Mouse (Mus musculus): ENCODE data around the gene Slc48a1. TPM values are rescaled to one million over a fixed set of nuclear protein-coding genes. Genes with fewer than 3 reads are reported as not detected.
A peak's percentile ranks its signal among the peaks of the same experiment; 100 is the strongest.

Gene Slc48a1
- total RNA-seq, 2 experiments from 2014 or later = 45.0 to 48.7 TPM

DNA sequence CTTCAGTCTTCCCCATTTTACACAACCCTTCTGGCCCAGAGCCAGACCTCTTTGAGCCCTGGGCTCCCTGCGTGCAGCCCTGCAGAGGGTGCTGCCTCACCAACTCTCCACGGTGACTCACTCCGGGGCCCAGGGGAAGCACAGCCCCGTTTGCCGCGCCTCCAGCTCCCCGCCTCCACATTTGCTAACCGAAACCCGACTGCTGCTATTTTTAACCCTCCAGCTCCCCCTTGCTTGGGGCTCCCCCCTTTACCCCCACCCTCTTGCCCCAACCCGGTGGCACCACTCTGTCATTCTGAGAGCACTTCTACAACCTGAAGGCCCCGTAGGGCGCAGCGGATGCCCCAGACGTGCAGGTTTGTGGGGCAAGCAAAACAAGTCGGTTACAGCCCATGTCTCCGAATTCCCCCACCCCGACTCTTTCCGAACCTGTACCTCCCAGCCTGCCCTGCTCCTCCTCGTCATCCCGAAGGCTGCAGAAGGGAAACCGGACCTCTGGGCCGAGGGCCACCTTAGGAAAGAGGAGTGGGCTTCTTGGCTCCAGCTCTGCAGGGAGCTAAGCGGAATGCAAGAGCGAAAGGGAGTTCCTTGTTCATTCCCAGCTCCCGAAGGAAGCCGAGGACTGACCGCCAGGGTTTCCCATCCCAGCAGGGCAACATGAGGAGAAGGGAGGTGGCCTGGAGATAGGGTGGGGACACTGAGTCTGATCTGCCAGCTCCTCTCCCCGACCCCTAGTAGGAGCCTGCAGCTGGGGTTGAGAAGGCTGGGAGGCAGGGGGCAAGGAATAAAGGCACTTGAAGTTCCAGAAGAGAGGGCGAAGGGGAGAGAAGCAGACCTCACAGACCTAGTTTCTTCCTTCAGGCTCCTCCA, 47.0 kb downstream of the Slc48a1 start:
- DNase-seq (ENCODE audit: low spot score) = peak; percentile 87

DNA sequence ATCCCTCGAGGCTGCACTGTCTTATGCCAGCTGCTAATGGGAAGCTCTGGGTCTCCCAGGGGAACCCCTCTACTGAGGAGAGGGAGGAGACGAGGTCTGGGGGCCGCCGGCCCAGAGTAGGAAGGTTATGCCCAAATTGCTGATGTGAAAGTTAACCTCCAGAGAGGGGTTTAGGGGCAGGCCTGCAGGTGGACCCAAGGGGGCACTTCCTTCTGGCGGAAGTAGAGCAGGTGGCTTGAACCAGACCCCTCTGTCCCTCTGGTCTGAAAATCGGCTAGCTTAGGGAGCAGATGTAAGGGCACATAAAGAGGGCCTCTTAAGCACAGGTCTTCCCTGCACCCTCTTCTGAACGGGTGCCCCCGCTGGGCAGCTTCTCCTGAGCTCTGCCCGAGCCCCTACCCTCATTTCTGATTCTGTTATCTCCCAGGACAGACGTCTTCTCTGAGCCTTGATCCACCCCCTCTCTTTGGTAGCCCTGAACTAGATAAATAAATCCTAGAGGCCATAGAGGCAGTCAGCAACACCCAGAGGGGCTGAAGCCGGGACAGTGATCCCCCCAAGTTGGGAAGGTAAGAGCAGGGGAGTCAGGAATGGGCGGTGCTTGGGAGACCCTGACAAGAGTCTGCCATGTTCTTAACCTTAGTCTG, 47.7 kb downstream of the Slc48a1 start:
- no peak for DNase-seq (ENCODE audit: low spot score)

- DNase-seq (ENCODE audit: low spot score) = no peak
These were observed 48.4 kb downstream of the Slc48a1 start for GRCm38 (mm10) chr15:97826588-97827261.

DNA sequence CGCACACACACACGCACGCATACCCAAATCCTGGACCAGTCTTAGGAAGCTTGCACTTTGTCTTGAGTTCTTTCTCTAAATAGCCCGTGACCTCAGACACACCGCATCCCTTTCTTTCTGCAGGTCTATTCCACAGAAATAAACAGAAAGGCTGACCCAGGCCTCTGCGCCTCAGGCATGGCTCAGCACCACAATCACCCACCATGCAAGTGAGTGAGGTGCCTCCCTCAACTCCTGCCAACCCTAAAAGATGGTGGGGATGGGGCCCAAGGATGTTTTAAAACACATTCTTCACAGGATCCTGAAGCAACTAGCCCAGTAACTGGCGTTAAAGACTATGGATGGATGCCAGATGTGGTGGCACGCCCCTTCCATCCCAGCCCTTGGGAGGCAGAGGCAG, 49.1 kb downstream of the Slc48a1 start:
- DNase-seq (ENCODE audit: low spot score) = no peak

- no peak for DNase-seq (ENCODE audit: low spot score)
These were observed 50.0 kb downstream of the Slc48a1 start for GRCm38 (mm10) chr15:97828221-97828842.

- no peak for DNase-seq (ENCODE audit: low spot score)
These were observed 50.6 kb downstream of the Slc48a1 start for GRCm38 (mm10) chr15:97828901-97829338.

- no peak for DNase-seq (ENCODE audit: low spot score)
These were observed 51.1 kb downstream of the Slc48a1 start for GRCm38 (mm10) chr15:97829432-97829831.

DNA sequence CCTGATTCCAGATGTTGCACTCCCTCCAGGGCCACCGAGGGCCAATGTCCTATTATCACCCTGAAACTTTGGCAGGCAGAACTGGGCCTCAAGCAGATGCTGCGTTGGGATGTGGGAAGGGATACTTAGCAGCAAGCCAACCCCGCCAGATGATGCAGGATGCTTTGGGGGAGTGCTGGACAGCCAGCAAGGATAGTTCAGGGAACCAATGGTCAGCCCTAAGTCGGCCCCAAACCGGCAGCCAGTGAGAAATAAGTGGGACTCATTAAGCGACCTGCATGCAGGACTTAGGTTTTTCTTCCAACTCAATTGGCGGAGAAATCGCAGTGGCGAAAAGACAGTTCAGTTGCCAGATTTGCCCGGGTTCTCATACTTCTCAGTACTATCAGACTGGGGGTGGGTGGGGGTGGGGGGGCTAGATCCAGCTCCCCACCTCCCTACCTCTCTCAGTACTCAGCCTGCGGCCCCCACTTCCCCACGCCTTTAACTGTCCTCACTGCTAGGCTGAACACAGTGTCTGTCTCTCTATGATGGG, 52.0 kb downstream of the Slc48a1 start:
- DNase-seq (ENCODE audit: low spot score) = no peak

GRCm38 (mm10) chr15:97830788-97831241, 52.5 kb downstream of the Slc48a1 start:
- no peak for DNase-seq (ENCODE audit: low spot score)

- DNase-seq (ENCODE audit: low spot score) = no peak
These were observed 53.1 kb downstream of the Slc48a1 start for GRCm38 (mm10) chr15:97831242-97831986.

GRCm38 (mm10) chr15:97831987-97832640, 53.8 kb downstream of the Slc48a1 start:
- peak; percentile 74 for DNase-seq (ENCODE audit: low spot score)

GRCm38 (mm10) chr15:97832764-97833479, 54.6 kb downstream of the Slc48a1 start:
- DNase-seq (ENCODE audit: low spot score) = no peak

GRCm38 (mm10) chr15:97836153-97836893, 58.0 kb downstream of the Slc48a1 start:
- no peak for DNase-seq (ENCODE audit: low spot score)

GRCm38 (mm10) chr15:97836894-97837247, 58.6 kb downstream of the Slc48a1 start:
- DNase-seq (ENCODE audit: low spot score) = no peak

DNA sequence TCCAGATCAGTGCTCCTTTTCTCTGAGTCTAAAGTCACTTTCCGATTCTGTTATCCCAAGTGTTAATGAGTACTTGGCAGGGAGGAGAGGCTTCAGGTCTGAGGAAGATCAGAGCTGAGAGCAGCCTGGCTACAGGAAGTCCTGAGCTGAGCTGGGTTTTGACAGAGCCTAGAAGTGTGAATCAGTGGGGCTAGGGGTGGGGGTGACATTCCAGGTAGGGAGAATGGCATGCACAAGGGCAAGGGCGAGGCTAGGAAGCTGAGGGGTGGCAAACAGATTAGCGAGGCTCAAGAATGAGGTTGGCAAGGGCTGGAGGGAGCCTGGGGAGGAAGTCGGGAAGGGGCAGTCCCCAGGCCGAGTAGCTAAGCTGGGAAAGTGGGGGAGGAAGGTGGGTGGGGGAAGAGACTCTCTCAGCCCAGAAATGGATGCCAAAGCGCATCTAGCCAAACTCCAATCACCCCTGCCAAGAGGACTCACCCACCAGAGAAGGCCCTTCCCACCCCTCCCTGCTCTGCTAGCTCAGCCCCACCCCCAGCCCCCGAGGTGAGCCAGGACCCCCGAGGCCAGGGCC, 59.3 kb downstream of the Slc48a1 start:
- no peak for DNase-seq (ENCODE audit: low spot score)

DNA sequence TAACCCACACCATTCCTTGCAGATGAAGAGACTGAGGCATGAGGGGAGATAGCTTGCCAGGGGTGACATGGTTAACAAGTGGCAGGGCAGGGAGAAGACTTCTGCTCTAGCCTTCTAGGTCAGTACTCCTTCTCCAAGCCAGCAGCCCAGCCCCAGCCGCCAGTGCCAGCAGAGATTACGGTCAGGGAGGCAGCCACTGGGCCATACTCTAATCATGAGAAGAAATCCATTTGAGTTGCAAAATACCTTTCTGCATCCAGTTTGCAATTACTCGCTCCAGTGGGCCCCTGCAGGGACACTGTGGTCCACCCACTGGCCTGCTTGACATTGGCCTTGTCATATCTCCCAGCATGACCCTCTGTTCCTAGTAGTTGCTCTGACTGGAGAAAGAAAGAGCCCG, 60.1 kb downstream of the Slc48a1 start:
- no peak for DNase-seq (ENCODE audit: low spot score)

DNA sequence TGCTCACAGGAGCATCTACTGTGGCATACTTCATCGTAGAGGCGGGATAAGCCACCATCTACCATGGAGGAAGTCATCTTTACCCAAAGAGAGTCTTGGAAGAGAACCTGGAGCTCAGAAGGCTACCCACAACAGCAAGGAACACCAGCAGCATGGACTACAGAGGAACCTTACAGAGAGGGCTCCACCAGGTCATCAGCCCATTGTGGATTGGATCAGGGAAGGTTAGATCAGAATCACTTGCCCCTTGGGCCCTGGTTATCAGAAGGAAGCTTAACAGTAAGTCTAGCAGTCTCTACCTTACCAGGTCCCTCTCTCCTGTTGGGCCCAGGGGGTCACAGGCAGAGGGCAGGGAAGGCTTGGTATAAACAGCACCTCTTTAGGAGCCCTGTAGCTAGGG, 60.7 kb downstream of the Slc48a1 start:
- DNase-seq (ENCODE audit: low spot score) = no peak

- no peak for DNase-seq (ENCODE audit: low spot score)
These were observed 61.2 kb downstream of the Slc48a1 start for GRCm38 (mm10) chr15:97839473-97839872.
